Mouse (Mus musculus) liver, embryonic 11.5 days (tissue): Measurements from ENCODE around the gene Prl8a6. TPM values are rescaled to one million over a fixed set of nuclear protein-coding genes. Genes with fewer than 3 reads are reported as not detected.

ENCODE experiments used
- ATAC-seq: fragments of 200-750 bp; cut with Nextera tagmentation; replicated peaks from 2 replicates; pipeline ENCODE4 v1.8.0; 2017; ENCODE audit warnings: moderate number of reproducible peaks, mild to moderate bottlenecking, moderate TSS enrichment, moderate library complexity; ENCODE audit not compliant: low FRiP score
- DNase-seq: peaks from one replicate; pipeline ENCODE4 v3.0.0-alpha.2; 2017; ENCODE audit warnings: low spot score
- H3K27ac ChIP-seq: fragments of 300-500 bp; sonication (generic); 2 replicates; pipeline ENCODE4 v1.5.1; 2014; ENCODE audit warnings: mild to moderate bottlenecking, low read depth, low read length, control low read depth
- H3K27me3 ChIP-seq: fragments of 300-500 bp; sonication (generic); replicated peaks from 2 replicates; pipeline ENCODE4 v1.6.1; 2014; ENCODE audit warnings: low read length, mixed read lengths; ENCODE audit not compliant: control insufficient read depth, insufficient read depth
- H3K36me3 ChIP-seq: fragments of 300-500 bp; sonication (generic); 2 replicates; pipeline ENCODE4 v1.6.1; 2014; ENCODE audit warnings: mild to moderate bottlenecking, low read length, moderate library complexity, mixed read lengths; ENCODE audit not compliant: control insufficient read depth, insufficient read depth
- H3K4me1 ChIP-seq: fragments of 300-500 bp; sonication (generic); replicated peaks from 2 replicates; pipeline ENCODE4 v1.6.1; 2014; ENCODE audit warnings: low read length, mixed read lengths; ENCODE audit not compliant: control insufficient read depth, insufficient read depth
- H3K4me2 ChIP-seq: fragments of 300-500 bp; sonication (generic); 2 replicates; pipeline ENCODE4 v1.6.1; 2014; ENCODE audit warnings: mild to moderate bottlenecking, control low read depth, moderate library complexity
- H3K4me3 ChIP-seq: fragments of 300-500 bp; sonication (generic); 2 replicates; pipeline ENCODE4 v1.5.1; 2014; ENCODE audit warnings: low read depth, low read length, control low read depth
- H3K9ac ChIP-seq: fragments of 300-500 bp; sonication (generic); 2 replicates; pipeline ENCODE4 v1.6.1; 2014; ENCODE audit warnings: low read depth, low read length, control low read depth
- H3K9me3 ChIP-seq: fragments of 300-500 bp; sonication (generic); 2 replicates; pipeline ENCODE4 v1.6.1; 2016; ENCODE audit warnings: low read length, inconsistent platforms, mixed read lengths; ENCODE audit not compliant: control insufficient read depth
- WGBS: fragments of 180-500 bp; shearing (Covaris S2); extraction: QIAGEN DNeasy Blood & Tissue Kit; methylation state at CpG from one replicate; pipeline ENCODE4 v1.1.7; 2014; 5-methylcytosine and 5-hydroxymethylcytosine counted together
- polyA plus RNA-seq: library from polyadenylated mRNA; unstranded; fragments of >200 nt; fragmentation: Nextera tagmentation; extraction: Ambion mirVana; gene quantifications from 2 replicates; pipeline ENCODE4 v1.2.1, GENCODE M21; 2014

Prl8a6 gene
- polyA plus RNA-seq: not detected in 2 replicates

GRCm38 (mm10) chr13:27438588-27438987 lies at the start of gene Prl8a6:
Gene Prl8a6 (minus strand): TSS chr13:27438688.
- ATAC-seq (no peak), DNase-seq (no peak)
- H3K27me3 ChIP-seq: no peaks in the 10 kb centered on the region
- no peak within 1 kb of the TSS for H3K4me3 ChIP-seq
- H3K4me2 ChIP-seq: no peak within 1 kb of the TSS
- no peak within 1 kb of the TSS for H3K9ac ChIP-seq
- 76% methylated on average over 3 of the region's 3 CpGs for WGBS
- no peaks in the 10 kb centered on the region for H3K36me3 ChIP-seq
- H3K4me1 ChIP-seq: no peaks in the 10 kb centered on the region
- H3K9me3 ChIP-seq: no peaks in the 10 kb centered on the region
- H3K27ac ChIP-seq: no peak within 1 kb of the TSS

- no peak overlapping the region for H3K4me2 ChIP-seq
- H3K4me1 ChIP-seq: no peaks in the 10 kb centered on the region
- no peaks in the 10 kb centered on the region for H3K36me3 ChIP-seq
- WGBS: 73% methylated on average over 1 of the region's 1 CpGs
- H3K9ac ChIP-seq: no peak overlapping the region
- no peak overlapping the region for H3K4me3 ChIP-seq
- H3K9me3 ChIP-seq: no peaks in the 10 kb centered on the region
- no peak overlapping the region for H3K27ac ChIP-seq
- no peaks in the 10 kb centered on the region for H3K27me3 ChIP-seq
- DNase-seq (no peak), ATAC-seq (no peak)
Observed at GRCm38 (mm10) chr13:27433159-27433558, 5.3 kb downstream of the Prl8a6 start.

- Histone ChIP-seq H3K4me3 (no peak overlapping the region), H3K27me3 (no peaks in the 10 kb centered on the region), H3K9ac (no peak overlapping the region), H3K27ac (no peak overlapping the region), H3K4me2 (no peak overlapping the region), H3K9me3 (no peaks in the 10 kb centered on the region), H3K36me3 (no peaks in the 10 kb centered on the region), H3K4me1 (no peaks in the 10 kb centered on the region)
- no peak for DNase-seq
- ATAC-seq: no peak
Observed at GRCm38 (mm10) chr13:27413640-27414039, 24.8 kb downstream of the Prl8a6 start.

GRCm38 (mm10) chr13:27399061-27399724 lies 39.3 kb downstream of the Prl8a6 start:
- 89% methylated on average over 7 of the region's 7 CpGs for WGBS

GRCm38 (mm10) chr13:27390746-27391145 lies 47.7 kb downstream of the Prl8a6 start, which contains the start of gene Prl2b1:
Gene Prl2b1 (minus strand): TSS chr13:27390846.
- Histone ChIP-seq H3K27me3 (no peaks in the 10 kb centered on the region), H3K4me2 (no peak within 1 kb of the TSS), H3K9ac (no peak within 1 kb of the TSS), H3K36me3 (no peaks in the 10 kb centered on the region), H3K27ac (no peak within 1 kb of the TSS), H3K9me3 (no peaks in the 10 kb centered on the region), H3K4me1 (no peaks in the 10 kb centered on the region), H3K4me3 (no peak within 1 kb of the TSS)
- DNase-seq (no peak), ATAC-seq (no peak)
- 72% methylated on average over 6 of the region's 6 CpGs for WGBS

More at GRCm38 (mm10) chr13:27399061-27399724, 39.3 kb downstream of the Prl8a6 start:
- H3K9ac ChIP-seq: no peak overlapping the region
- no peak overlapping the region for H3K27ac ChIP-seq
- no peak for DNase-seq
- no peak overlapping the region for H3K4me3 ChIP-seq
- no peak overlapping the region for H3K4me2 ChIP-seq
- no peak for ATAC-seq
- H3K9me3 ChIP-seq: no peaks in the 10 kb centered on the region
- H3K4me1 ChIP-seq: no peaks in the 10 kb centered on the region
- H3K36me3 ChIP-seq: no peaks in the 10 kb centered on the region
- H3K27me3 ChIP-seq: no peaks in the 10 kb centered on the region

Other genes starting within 250 kb of the Prl8a6 start
- not detected in 2 replicates for gene Prl3c1, start 242.0 kb downstream of the Prl8a6 start, polyA plus RNA-seq
- not detected in 2 replicates for gene Prl3b1, start 196.8 kb downstream of the Prl8a6 start, polyA plus RNA-seq
- not detected in 2 replicates for gene Prl3a1, start 179.3 kb downstream of the Prl8a6 start, polyA plus RNA-seq
- not detected in 2 replicates for gene Prl6a1, start 126.1 kb downstream of the Prl8a6 start, polyA plus RNA-seq
- gene Prl8a2, start 93.0 kb downstream of the Prl8a6 start, polyA plus RNA-seq: not detected in 2 replicates
- gene Prl2b1, start 47.8 kb downstream of the Prl8a6 start, polyA plus RNA-seq: not detected in 2 replicates
- gene Prl8a8, start 74.5 kb upstream of the Prl8a6 start, polyA plus RNA-seq: not detected in 2 replicates
- gene Prl8a9, start 125.9 kb upstream of the Prl8a6 start, polyA plus RNA-seq: not detected in 2 replicates
- not detected in 2 replicates for gene Prl8a1, start 143.5 kb upstream of the Prl8a6 start, polyA plus RNA-seq
- not detected in 2 replicates for gene Prl7b1, start 171.9 kb upstream of the Prl8a6 start, polyA plus RNA-seq
- not detected in 2 replicates for gene Prl7a1, start 203.8 kb upstream of the Prl8a6 start, polyA plus RNA-seq
- not detected in 2 replicates for gene Prl7a2, start 229.3 kb upstream of the Prl8a6 start, polyA plus RNA-seq